Mouse (Mus musculus) kidney, postnatal 36 days (tissue): ENCODE data around the gene Zc3h8.
A peak's percentile ranks its signal among the peaks of the same experiment; 100 is the strongest.

Experiments used
- DNase-seq, 2 experiments: peaks; one replicate each; pipeline ENCODE4 v3.0.0; 2021 to 2022; ENCODE audit warnings: mixed read lengths in 2 of 2

The Zc3h8 gene

DNA sequence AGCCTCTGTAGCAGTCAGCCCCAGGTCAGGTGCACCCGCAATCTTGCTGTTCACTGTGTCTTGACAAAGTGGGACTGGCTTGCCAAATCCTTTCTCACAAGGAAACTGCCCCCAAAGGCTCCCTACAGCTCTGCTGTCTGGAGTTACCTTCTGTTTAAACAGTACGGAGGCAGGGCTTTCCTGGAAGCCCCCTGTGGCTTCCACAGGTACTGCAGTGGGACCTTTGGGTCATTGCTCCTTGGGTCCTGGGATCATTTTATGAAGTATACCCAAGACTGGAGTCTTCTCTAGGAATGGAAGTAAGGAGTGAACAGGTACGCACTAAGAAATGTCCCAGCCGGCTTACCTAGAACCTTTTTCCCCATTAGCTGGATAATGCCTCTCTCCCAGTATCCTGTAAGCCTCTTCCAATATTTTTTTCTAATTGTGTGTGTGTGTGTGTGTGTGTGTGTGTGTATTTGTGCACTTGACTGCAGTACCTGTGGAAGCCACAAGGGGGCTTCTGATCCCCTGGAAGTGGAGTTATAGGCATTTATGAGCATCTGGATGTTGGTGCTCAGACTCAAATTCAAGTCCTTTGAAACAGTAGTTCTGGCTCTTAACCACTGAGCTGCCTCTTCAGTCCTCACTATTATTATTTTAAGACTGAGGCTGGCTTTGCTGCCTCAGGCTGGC, 53.1 kb downstream of the Zc3h8 start:
- DNase-seq: no peak

DNA sequence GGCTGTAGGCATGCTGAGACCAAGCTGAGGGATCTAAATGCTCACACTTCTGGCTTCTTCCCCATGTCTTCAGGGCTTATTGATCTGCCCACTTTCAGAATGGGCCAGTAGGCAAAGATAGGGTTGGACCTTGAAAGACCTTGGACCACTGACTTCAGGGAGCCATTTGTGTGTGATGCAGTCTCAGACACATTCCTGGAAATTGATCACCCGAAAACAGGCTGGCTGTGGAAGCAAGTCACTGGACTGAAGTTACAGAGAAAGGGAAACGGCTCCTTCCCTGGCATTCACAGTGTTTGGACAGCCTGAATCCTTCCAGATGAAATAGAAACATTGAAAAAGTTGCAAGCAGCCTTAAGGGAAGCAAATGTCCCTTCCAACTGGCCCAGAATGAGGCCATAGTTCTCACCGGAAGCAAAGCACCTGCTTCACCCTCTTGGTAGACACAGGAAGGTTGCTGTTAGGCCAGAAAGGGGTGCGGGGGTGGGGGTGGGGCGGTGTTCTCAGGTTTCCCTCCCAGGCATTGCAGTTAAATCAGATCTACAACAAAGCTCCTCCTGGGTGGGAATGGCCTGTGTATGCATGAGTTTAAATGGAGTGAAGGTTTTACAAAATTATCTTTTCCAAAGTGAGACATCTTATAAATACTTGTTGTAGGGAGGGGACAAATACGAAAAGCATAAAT, 55.9 kb downstream of the Zc3h8 start:
- DNase-seq: peak in 1 of 2 experiments; percentile 34

- no peak for DNase-seq
Observed at GRCm38 (mm10) chr2:128885225-128885811, 58.6 kb downstream of the Zc3h8 start.

DNA sequence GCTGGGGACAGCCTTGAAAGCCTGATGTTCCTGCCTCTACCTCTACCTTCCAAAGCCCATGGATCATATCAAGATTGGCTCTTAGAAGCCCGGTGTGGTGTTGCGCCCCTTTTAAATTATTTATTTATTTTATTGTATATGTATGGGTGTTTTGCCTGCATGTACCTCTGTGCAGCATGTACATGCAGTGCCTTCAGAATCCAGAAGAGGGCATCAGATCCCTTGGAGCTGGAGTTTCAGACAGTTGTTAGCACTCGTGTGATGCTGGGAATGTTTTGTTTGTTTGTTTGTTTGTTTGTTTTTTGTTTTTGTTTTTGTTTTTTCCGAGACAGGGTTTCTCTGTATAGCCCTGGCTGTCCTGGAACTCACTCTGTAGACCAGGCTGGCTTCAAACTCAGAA, 62.6 kb downstream of the Zc3h8 start:
- DNase-seq: peak in 1 of 2 experiments; percentile 33
